Mouse (Mus musculus): ENCODE data around the gene Nt5c3.

DNA sequence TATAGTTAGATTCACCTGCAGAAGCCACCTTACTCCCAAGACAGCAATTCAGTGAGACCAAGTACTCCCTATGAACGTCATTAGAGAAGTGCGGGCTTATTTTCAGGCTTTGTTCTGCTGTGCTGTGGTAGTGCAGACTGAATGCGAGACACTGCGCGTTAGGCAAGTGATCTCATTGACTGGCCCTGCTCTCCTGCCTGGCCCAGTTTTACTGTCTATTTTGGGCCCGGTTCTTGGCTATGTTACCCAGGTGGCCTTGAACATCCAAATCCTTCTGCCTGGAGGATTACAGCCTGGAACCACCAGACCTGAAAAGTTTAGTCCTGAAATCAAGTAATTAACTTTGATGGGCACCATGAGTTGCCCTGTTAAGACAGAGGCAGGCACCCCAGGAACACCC lies 35.2 kb downstream of the Nt5c3 start:
- TF ChIP-seq CTCF (IDR thresholded peaks at IDR 0.05; ENCODE audit: low read depth) (no peak), EP300 (optimal IDR thresholded peaks at IDR 0.05) (no peak)
